Mouse (Mus musculus): ENCODE results near the gene Ube2d3. TPM values are rescaled to one million over a fixed set of nuclear protein-coding genes. Genes with fewer than 3 reads are reported as not detected.
A peak's percentile ranks its signal among the peaks of the same experiment; 100 is the strongest.

Ube2d3 gene
- polyA plus RNA-seq, 1 experiment from 2014 or later: 298 TPM

- H3K27ac ChIP-seq (ENCODE audit: low read depth): no peak overlapping the region
- H3K9me3 ChIP-seq (ENCODE audit: low read length): no peaks in the 10 kb centered on the region
- ATAC-seq: no peak
- no peaks in the 10 kb centered on the region for H3K27me3 ChIP-seq (ENCODE audit: insufficient read depth, low read length)
- WGBS (ENCODE audit: insufficient replicate concordance): 82% methylated on average over 3 of the region's 3 CpGs
- H3K4me2 ChIP-seq (ENCODE audit: low read depth, low read length): no peak overlapping the region
- no peak overlapping the region for H3K4me3 ChIP-seq (ENCODE audit: low read depth, low read length)
- H3K4me1 ChIP-seq (ENCODE audit: insufficient read depth): no peaks in the 10 kb centered on the region
- H3K36me3 ChIP-seq (replicated peaks; ENCODE audit: insufficient read depth, low read length): no peaks in the 10 kb centered on the region; the same call in 1 of the 2 replicates
- no peak for TF ChIP-seq CTCF (IDR thresholded peaks at IDR 0.05; ENCODE audit: low read depth)
- no peak for TF ChIP-seq EP300 (IDR thresholded peaks at IDR 0.05; ENCODE audit: low read depth)
- DNase-seq: no peak
- H3K9ac ChIP-seq (replicated peaks): no peak overlapping the region
Observed at GRCm38 (mm10) chr3:135510372-135510771, 72.4 kb downstream of the Ube2d3 start.

DNA sequence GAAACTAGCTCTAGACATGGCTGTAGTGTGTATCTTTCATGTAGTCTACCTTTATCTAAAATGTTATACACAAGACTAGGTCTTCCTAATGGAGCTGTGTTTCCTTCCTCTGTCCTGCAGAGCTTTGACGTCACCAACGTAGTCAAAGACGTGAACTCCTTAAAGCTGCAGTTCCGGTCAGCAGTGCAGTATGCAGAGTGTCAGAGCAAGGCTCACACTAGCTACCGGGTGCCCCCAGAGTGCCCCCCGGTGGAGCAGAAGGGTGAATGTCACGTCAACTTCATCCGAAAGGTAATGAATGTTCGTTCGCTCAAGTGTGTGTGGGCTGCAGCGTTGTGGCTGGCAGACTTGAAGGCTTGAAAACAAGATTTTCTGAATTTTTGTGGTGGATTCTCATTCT, 73.7 kb downstream of the Ube2d3 start:
- DNase-seq (no peak), ATAC-seq (peak; percentile 31; the same call in 1 of the 2 replicates)
- Histone ChIP-seq H3K9ac (replicated peaks) (no peak overlapping the region), H3K27ac (ENCODE audit: low read depth) (no peak overlapping the region), H3K4me2 (ENCODE audit: low read depth, low read length) (no peak overlapping the region), H3K4me1 (ENCODE audit: insufficient read depth) (no peaks in the 10 kb centered on the region), H3K36me3 (replicated peaks; ENCODE audit: insufficient read depth, low read length) (no peaks in the 10 kb centered on the region; the same call in 1 of the 2 replicates), H3K27me3 (ENCODE audit: insufficient read depth, low read length) (no peaks in the 10 kb centered on the region), H3K4me3 (ENCODE audit: low read depth, low read length) (no peak overlapping the region), H3K9me3 (ENCODE audit: low read length) (no peaks in the 10 kb centered on the region)
- TF ChIP-seq CTCF (IDR thresholded peaks at IDR 0.05; ENCODE audit: low read depth): peak; percentile 50
- no peak for TF ChIP-seq EP300 (IDR thresholded peaks at IDR 0.05; ENCODE audit: low read depth)
- 57% methylated on average over 11 of the region's 11 CpGs for WGBS (ENCODE audit: insufficient replicate concordance)

DNA sequence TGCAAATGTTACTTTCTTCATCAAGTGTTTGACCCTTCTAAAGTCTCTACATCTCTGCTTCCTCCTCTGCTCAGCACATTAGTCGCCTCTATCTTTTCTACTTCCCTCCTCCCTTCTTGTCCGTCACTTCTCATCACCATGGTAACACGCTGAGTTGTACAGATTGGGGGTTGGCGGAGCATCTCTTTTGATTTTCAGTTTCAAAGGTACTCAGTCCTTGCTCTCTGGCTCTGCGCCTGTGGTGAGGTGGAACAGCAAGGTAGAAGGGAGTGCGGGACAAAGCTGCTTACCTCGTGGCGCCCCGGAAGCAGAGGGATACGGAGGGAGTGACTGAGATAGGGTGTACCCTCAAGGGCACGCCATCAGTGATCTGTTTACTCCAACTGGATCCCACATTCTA, 75.3 kb downstream of the Ube2d3 start:
- H3K4me1 ChIP-seq (ENCODE audit: insufficient read depth): 0 out of 2 replicates have a peak, but pooled peaks cover 2% of the 10 kb centered on the region
- DNase-seq: no peak
- TF ChIP-seq EP300 (IDR thresholded peaks at IDR 0.05; ENCODE audit: low read depth): no peak
- no peak for TF ChIP-seq CTCF (IDR thresholded peaks at IDR 0.05; ENCODE audit: low read depth)
- no peaks in the 10 kb centered on the region for H3K27me3 ChIP-seq (ENCODE audit: insufficient read depth, low read length)
- no peak overlapping the region for H3K4me2 ChIP-seq (ENCODE audit: low read depth, low read length)
- H3K27ac ChIP-seq (ENCODE audit: low read depth): no peak overlapping the region
- ATAC-seq: no peak
- no peaks in the 10 kb centered on the region for H3K9me3 ChIP-seq (ENCODE audit: low read length)
- H3K4me3 ChIP-seq (ENCODE audit: low read depth, low read length): no peak overlapping the region
- peaks cover 5% of the 10 kb centered on the region; the same call in 1 of the 2 replicates for H3K36me3 ChIP-seq (replicated peaks; ENCODE audit: insufficient read depth, low read length)
- 69% methylated on average over 11 of the region's 11 CpGs for WGBS (ENCODE audit: insufficient replicate concordance)
- H3K9ac ChIP-seq (replicated peaks): no peak overlapping the region

DNA sequence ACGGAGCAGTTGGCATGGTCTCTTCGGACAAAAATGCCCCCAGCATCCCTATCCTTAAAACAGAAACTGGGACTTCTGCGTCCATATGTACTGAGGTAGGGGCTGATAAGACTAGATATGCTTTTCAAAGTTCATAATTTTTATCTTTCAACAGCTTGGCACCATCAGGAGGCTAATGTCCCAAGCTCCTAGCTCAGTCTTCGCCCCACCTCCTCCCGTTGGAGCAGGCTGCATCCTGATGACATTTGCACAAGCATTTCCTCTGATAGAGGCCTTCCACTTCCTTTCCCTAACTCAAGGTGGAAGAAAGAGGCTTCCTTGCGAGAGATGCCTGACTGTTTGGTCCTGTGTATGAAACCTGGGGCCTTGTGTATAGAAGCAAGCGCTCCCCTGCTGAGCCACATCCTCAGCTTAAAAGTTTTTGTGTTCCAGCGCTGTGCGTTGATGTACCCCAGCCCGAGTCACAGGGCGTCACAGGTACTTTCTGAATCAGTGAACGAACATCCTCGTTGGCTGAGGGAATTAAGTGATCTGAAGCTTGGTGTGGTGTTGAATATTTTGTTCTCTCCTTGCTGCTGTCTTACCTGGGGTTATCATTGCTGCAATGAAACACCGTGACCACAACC, 76.0 kb downstream of the Ube2d3 start:
- Histone ChIP-seq H3K4me1 (ENCODE audit: insufficient read depth) (0 out of 2 replicates have a peak, but pooled peaks cover 2% of the 10 kb centered on the region), H3K4me2 (ENCODE audit: low read depth, low read length) (no peak overlapping the region), H3K9me3 (ENCODE audit: low read length) (no peaks in the 10 kb centered on the region), H3K9ac (replicated peaks) (no peak overlapping the region), H3K36me3 (replicated peaks; ENCODE audit: insufficient read depth, low read length) (peaks cover 7% of the 10 kb centered on the region), H3K27me3 (ENCODE audit: insufficient read depth, low read length) (no peaks in the 10 kb centered on the region), H3K4me3 (ENCODE audit: low read depth, low read length) (no peak overlapping the region), H3K27ac (ENCODE audit: low read depth) (no peak overlapping the region)
- ATAC-seq: no peak
- no peak for TF ChIP-seq CTCF (IDR thresholded peaks at IDR 0.05; ENCODE audit: low read depth)
- no peak for TF ChIP-seq EP300 (IDR thresholded peaks at IDR 0.05; ENCODE audit: low read depth)
- no peak for DNase-seq
- 72% methylated on average over 14 of the region's 14 CpGs for WGBS (ENCODE audit: insufficient replicate concordance)

- Histone ChIP-seq H3K9ac (replicated peaks) (no peak overlapping the region), H3K4me3 (ENCODE audit: low read depth, low read length) (no peak overlapping the region), H3K27ac (ENCODE audit: low read depth) (no peak overlapping the region), H3K9me3 (ENCODE audit: low read length) (no peaks in the 10 kb centered on the region), H3K4me2 (ENCODE audit: low read depth, low read length) (no peak overlapping the region), H3K27me3 (ENCODE audit: insufficient read depth, low read length) (no peaks in the 10 kb centered on the region), H3K4me1 (ENCODE audit: insufficient read depth) (0 out of 2 replicates have a peak, but pooled peaks cover 2% of the 10 kb centered on the region), H3K36me3 (replicated peaks; ENCODE audit: insufficient read depth, low read length) (peaks cover 7% of the 10 kb centered on the region)
- WGBS (ENCODE audit: insufficient replicate concordance): 75% methylated on average over 5 of the region's 5 CpGs
- TF ChIP-seq CTCF (IDR thresholded peaks at IDR 0.05; ENCODE audit: low read depth) (no peak), EP300 (IDR thresholded peaks at IDR 0.05; ENCODE audit: low read depth) (no peak)
- no peak for ATAC-seq
- DNase-seq: no peak
Observed at GRCm38 (mm10) chr3:135515246-135515645, 77.3 kb downstream of the Ube2d3 start.

- H3K4me1 ChIP-seq (ENCODE audit: insufficient read depth): 0 out of 2 replicates have a peak, but pooled peaks cover 2% of the 10 kb centered on the region
- no peak overlapping the region for H3K4me3 ChIP-seq (ENCODE audit: low read depth, low read length)
- peak; percentile 86 for ATAC-seq
- TF ChIP-seq EP300 (IDR thresholded peaks at IDR 0.05; ENCODE audit: low read depth) (no peak), CTCF (IDR thresholded peaks at IDR 0.05; ENCODE audit: low read depth) (no peak)
- H3K27me3 ChIP-seq (ENCODE audit: insufficient read depth, low read length): no peaks in the 10 kb centered on the region
- 21% methylated on average over 6 of the region's 6 CpGs for WGBS (ENCODE audit: insufficient replicate concordance)
- H3K9me3 ChIP-seq (ENCODE audit: low read length): no peaks in the 10 kb centered on the region
- peaks cover 7% of the 10 kb centered on the region for H3K36me3 ChIP-seq (replicated peaks; ENCODE audit: insufficient read depth, low read length)
- no peak overlapping the region for H3K4me2 ChIP-seq (ENCODE audit: low read depth, low read length)
- H3K9ac ChIP-seq (replicated peaks): no peak overlapping the region
- no peak overlapping the region for H3K27ac ChIP-seq (ENCODE audit: low read depth)
- no peak for DNase-seq
Observed at GRCm38 (mm10) chr3:135516891-135517290, 78.9 kb downstream of the Ube2d3 start.

Other genes starting within 250 kb of the Ube2d3 start
- 8.2 and 9.0 TPM in 2 replicates for gene Cenpe, start 225.6 kb upstream of the Ube2d3 start, polyA plus RNA-seq (2015; fragmentation: Nextera tagmentation; extraction: Ambion mirVana)
- gene Bdh2, start 156.9 kb upstream of the Ube2d3 start, polyA plus RNA-seq (2015; fragmentation: Nextera tagmentation; extraction: Ambion mirVana): 0.59 and 0.67 TPM in 2 replicates
- gene Slc9b2, start 130.4 kb upstream of the Ube2d3 start, polyA plus RNA-seq (2015; fragmentation: Nextera tagmentation; extraction: Ambion mirVana): 0.11 TPM in 1 of 2 replicates, not detected in the other
- not detected in 2 replicates for gene Slc9b1, start 90.1 kb upstream of the Ube2d3 start, polyA plus RNA-seq (2015; fragmentation: Nextera tagmentation; extraction: Ambion mirVana)
- 24.9 and 26.6 TPM in 2 replicates for gene Cisd2, start 14.2 kb upstream of the Ube2d3 start, polyA plus RNA-seq (2015; fragmentation: Nextera tagmentation; extraction: Ambion mirVana)
- gene Manba, start 47.5 kb downstream of the Ube2d3 start, polyA plus RNA-seq (2015; fragmentation: Nextera tagmentation; extraction: Ambion mirVana): 7.3 and 8.0 TPM in 2 replicates

Data from liver, postnatal 0 days (tissue).